Mouse (Mus musculus) G1E-ER4 (cell line): ENCODE results near the gene Rgs6. TPM values are rescaled to one million over a fixed set of nuclear protein-coding genes. Genes with fewer than 3 reads are reported as not detected.

Experiments
- GATA1 ChIP-seq: IDR thresholded peaks from one replicate; pipeline ENCODE4 v1.8.0; 2012; ENCODE audit warnings: low read length, inconsistent platforms
- polyA plus RNA-seq: library from polyadenylated mRNA; stranded (reverse); fragments of >175 nt; gene quantifications from 2 replicates; pipeline ENCODE4 v1.2.3, GENCODE M21; 2012

Gene Rgs6
- polyA plus RNA-seq, 1 experiment = not detected

DNA sequence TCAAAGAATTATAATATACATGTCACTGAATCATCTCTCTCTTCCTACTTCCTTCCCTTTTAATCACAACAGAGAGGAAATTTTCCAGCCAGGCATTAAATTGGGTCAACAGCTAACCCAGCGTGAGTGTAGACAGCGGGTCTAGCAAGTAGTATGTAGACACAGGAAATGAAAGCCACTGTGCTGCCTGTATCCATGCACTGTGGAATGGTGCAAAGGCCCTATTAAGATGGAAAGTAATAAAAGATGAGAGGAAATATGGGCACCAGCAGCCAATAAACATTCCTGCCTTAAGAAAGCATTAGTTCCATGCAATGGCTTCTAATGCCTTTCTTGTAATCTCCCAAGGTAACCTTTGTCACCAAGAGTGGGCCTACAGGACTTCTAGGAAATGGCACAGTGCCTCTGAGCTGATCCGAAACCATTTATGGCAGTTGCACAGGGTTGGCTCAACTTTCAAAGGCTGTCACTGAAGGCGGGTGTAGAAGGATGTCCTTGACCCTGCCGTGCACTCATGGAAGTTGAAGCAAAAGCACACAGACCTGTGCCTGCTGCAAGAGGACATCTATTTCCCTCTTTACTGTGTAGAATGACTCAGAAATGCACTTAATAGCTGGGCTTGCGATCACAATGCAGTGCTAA is 347.1 kb downstream of the Rgs6 start:
- TF ChIP-seq GATA1 = no peak

DNA sequence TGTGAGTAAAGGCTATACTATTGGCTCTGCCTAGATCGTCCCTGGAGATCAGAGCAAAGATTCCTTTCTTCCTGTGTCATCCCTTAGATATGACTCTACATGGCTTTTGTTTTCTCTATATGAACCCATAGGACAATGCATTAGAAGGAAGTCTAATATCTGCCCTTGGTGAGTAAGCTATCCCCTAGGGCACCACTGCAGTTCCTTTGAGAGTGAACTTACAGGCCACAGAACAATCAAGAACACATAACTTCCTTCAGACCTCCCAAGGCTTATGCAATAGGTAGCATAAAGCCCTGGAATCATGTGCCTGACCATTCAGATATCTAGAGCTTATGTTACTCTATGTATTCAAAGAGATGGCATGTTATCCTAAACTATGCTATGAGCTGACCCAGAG is 347.7 kb downstream of the Rgs6 start:
- no peak for TF ChIP-seq GATA1

DNA sequence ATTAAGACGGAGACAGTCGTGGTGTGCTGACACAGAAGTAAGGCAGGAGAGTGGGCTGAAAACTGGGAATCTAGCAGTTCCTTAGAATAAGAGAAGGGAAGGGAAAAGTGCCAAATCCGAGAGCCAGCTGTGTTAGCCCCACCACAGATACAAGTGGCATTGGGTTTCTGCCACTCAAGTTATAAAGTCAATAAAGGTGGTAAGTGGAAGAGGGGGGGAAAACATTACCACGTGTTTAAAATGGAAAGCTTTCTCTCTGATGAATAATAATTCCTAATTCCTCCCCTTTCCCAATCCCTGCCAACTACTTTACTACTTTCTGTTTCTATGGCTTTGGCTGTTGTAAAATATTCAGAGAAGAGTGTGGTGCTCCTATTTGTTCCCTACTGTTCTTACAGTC is 352.4 kb downstream of the Rgs6 start:
- no peak for TF ChIP-seq GATA1

DNA sequence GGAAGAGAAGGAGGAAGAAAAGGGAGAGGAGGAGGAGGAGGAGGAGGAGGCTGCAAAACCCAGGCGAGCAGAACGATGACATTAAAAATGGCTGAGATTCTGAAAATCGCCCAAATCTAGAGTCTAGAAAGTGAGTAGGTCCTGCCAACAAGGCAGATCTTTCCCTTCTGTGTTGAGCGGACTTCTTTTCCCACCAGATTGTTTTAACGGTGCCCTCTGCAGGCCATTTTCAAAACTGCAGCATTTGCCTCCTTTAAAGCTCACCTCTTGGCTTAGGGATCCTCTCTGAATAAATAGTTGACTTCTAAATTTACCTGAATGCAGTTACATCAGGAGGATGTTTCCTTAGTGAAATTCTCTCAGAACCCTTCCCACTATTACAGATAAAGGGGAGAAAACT is 358.4 kb downstream of the Rgs6 start:
- no peak for TF ChIP-seq GATA1

DNA sequence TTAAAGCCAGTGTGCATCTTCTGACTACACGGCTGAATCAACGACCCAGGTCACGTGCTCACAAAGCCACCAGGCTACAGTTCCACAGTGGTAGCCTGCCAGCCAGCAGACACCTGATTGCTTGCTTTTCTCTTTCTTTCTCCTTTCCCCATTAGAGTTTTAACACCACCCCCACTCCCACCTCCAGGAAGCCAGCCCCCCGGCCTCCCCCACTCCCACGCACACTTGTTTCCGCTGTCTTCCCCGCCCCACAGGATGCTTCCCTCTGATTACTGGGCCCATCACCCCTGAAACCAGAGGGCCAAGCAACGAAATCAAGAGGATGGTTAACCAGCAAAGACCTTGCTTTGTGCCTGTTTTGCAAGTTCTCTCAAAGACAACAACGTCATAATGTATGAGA is 373.0 kb downstream of the Rgs6 start:
- TF ChIP-seq GATA1 = no peak

DNA sequence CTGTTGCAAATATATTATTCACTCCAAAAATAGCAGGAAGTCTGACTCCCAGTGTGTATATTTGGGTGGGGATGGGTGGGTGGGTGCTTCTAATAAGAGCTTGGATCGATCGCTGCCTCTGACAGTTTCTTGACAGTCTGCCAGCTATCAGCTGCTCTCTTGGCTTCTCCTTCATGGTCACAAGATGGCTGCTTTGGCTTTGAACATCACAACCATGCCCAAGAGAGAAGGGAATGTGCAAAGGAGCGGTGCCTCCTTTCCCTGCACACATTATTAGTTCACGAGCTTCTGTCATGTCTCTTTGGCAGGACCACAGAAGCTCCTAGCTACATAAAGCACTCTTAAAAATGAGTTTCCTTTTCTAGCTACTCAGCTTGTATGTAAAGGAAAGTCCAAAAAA is 373.8 kb downstream of the Rgs6 start:
- TF ChIP-seq GATA1 = no peak

DNA sequence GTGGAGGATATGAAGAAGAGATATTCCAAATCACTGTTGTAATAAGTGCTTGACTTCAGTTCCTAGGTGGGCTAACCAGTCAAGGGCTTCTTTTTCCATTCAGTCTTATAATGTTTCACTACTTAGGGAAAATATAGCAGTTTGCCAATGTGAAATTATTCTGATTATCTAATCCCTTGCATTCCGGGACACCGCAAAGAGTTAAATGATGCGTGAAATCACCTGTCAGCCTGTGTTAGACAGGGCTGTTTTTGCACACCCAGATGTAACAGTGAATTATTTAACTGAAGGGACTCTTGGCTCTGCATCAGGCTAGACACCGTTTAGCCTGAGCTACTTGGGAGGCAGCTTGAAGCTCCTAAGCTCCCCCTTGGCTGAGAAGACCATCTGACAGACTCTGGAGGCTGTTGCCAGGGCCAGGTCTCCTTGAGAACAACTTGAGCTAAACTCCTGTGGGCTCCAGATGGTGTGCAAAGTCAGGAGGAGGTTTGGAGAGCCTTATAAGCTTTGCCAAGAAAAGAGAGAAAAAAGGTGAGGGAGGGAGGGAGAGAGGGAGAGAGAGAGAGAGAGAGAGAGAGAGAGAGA is 382.5 kb downstream of the Rgs6 start:
- no peak for TF ChIP-seq GATA1

DNA sequence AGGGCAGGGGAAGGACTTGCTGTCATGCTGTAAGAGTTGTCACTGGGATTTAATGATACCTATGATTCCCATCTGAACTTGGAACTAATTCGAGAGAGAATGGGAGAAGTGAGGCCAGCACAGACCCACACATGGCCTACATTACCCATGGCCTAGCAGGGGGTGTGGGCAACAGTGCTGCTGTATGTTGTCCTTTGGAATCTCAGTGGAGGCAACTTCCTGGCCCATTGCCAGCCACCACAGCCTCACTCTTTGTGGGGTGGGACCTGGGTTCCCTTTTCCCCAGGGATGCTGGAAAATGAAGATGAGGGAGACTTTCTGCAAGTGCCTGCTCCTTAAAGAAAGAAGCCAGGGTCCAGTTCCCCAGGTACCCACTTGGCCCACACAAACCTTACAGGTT is 383.1 kb downstream of the Rgs6 start:
- TF ChIP-seq GATA1 = no peak

DNA sequence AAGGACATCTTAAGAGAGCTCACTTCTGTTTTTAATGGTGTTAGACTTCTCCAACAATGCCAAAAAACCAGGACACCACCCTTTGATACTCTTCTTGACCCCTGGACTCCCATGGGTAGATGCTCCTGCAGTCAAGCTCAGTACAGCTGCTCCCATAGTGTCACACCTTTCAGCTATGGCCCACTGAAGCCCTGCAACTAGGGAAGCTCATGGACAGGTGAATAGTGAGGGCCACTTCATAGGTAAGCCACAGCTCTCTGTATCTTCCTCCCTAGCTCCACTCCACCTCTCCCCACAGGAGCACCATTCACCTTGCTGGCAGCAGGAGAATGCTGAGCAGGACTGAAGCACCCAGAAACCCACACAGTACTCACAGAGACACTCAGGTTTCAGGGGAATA is 384.6 kb downstream of the Rgs6 start:
- no peak for TF ChIP-seq GATA1

DNA sequence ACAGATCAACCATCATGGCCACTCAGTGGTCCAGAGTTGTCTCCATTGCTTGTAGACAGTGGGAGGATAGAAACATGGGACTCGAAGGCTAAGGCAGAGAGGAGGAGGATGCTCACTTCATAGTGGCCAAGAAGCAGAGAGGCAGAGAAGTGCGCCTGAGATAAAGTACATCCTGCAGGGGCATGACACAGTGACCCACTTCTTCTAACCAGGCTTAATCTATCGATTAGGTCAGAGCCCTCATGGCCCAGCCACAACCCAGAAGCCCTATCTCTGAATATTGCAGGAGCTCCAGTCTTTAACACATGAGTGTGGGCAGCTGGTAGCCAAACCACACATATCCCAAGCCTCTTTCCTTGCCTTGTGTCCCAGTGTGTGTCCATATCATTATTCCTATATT is 385.7 kb downstream of the Rgs6 start:
- no peak for TF ChIP-seq GATA1

DNA sequence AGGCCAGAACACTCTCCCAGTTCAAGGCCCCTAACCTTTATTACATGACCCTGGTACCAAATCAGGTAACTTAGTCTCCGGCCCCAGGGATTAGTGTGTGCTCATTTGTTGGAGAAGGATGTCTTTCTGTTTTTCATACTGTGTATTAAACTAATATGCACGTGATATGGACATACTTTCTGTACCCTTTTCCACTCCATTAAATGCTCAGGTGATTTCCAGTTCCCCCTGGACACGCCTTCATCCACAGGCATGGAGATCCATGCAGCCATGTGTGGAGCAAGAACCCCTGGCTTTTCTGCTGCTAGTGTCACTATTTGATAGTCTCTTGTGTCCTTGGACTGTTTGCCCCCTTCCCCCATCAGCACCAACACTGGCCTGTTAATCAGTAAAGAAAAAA is 390.2 kb downstream of the Rgs6 start:
- no peak for TF ChIP-seq GATA1

DNA sequence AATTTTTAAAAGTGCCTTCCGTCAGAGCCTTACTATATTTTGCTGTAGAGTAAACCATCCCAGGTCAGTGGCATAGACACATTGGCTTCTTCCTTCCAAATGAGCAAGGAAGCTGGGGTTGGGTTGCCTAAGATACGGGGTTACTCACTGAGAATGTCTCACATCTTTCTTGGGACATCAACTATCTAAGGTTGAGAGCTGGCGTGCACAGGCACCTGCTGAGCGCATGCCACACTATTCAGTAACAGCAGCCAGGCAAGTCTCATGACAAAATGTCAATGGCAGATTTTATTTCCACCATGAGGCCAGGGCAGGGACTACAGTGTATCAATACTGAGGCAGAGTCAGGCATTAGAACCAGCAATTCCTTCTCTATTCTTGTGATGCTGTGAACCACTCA is 394.6 kb downstream of the Rgs6 start:
- no peak for TF ChIP-seq GATA1

DNA sequence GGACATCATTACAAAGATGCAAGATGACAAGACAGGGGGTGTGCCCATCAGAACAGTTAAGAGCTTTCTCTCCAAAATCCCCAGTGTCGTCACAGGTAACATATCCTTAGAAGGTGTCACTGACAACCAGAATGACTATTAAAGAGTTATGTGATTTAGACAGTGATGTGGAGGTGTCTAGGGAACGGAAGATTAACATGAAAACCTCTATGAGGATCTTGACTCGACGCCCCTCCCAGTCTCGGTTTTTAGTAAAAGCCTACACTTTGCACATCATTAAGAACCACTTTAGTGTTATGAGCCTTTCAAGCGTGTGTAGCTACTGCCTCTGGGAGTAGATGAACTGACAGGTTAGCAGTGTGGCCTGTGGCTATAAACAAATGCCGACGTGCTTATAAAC is 397.2 kb downstream of the Rgs6 start:
- no peak for TF ChIP-seq GATA1

DNA sequence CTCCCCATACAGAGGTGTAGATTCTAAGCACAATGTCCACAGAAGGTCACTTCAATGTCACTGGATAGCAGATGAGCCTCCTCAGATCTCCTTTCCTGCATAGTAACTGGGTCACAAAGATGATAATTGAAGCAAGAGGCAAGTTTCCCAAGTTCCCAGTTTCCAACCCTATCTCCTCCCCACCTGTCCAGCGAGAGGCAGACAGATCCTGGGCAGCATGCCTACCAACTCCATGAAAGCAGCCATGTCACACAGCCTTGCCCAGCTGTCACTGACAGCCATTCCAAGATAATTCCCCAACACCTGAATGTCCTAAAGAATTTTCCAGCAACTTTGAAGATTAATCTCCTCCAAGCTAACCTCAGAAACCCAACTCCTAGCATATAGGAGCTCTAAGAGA is 399.6 kb downstream of the Rgs6 start:
- no peak for TF ChIP-seq GATA1

DNA sequence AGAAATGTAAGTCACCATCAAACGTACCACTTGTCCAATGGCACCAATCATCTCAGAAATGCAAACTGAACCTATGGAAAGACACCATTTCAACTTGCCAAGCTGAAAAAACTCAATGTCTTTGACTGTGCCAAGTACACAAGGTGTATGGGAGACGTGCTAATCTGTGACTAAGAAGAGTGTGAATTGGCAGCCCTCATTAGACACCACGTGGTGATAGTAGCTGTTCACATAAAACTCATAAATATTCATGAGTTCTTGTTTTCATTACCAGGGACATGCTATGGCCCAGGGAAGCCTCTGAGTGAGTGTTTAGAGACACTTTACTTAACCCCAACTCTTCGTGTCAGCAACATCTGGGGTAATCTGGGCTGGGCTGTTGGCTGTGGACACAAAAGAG is 405.8 kb downstream of the Rgs6 start:
- TF ChIP-seq GATA1 = no peak

DNA sequence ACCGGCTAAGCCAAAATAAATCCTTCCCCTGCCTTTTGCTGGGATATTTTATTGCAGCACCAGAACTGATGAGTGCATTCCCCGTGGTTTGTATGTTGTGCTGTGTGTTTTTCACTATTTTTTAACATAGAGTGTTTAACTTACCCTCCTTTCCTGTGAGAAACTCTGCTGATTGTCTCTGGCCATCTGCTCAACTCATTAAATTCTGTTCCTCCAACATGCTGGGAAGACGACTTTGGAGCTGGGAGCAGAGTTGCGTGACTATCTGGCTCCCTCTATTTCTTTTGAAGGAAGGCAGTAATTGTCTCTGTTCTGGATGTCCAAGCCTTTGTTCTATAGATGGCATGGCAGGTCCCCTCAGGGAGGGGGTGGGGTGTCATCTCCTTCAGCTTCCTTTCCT is 408.7 kb downstream of the Rgs6 start:
- no peak for TF ChIP-seq GATA1

DNA sequence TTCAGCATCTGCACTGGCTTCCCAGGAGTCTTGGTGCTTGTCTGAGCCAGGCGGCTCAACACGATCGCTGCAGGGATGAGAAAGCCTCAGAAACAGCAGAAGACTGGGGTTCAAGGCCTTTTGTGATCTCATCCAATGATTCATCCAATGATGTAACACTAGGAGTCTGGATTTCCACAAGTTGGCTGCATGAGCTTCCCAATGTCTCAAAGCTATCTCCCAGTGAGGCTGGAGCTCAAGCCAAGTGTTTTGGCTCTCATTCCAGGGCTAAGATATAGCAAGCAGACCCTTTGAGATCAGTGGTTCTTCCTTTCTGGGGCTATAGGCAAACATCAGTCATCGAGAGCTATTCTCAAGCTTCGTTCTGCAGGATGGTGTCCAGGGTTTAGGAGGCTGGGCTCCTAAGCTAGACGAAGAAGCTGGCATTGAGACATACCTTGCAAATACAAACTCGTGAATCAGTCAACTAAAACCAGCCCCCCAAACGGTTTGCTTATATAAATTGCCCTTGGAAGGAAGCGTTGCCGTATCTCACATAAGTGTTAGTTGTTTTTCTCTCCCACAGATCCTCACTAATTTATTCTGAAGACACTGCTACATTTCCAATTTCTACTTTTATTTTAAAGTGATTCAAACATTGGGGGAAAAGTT is 410.7 kb downstream of the Rgs6 start:
- TF ChIP-seq GATA1 = no peak
